Mouse (Mus musculus) liver, postnatal 0 days (tissue): ENCODE data around the gene Col6a1. TPM values are rescaled to one million over a fixed set of nuclear protein-coding genes. Genes with fewer than 3 reads are reported as not detected.

Source experiments
- ATAC-seq: fragments of 200-750 bp; cut with Nextera tagmentation; 2 replicates; pipeline ENCODE4 v1.8.0; 2017; ENCODE audit warnings: mild to moderate bottlenecking, moderate library complexity
- DNase-seq: peaks from one replicate; pipeline ENCODE4 v3.0.0-alpha.2; 2016
- H3K27ac ChIP-seq: fragments of 300-500 bp; sonication (generic); 2 replicates; pipeline ENCODE4 v1.5.1; 2014; ENCODE audit warnings: antibody characterized with exemption, moderate library complexity, mild to moderate bottlenecking, low read depth
- H3K27me3 ChIP-seq: fragments of 300-500 bp; sonication (generic); 2 replicates; pipeline ENCODE4 v1.6.1; 2014; ENCODE audit warnings: low read length, control low read depth, mixed read lengths; ENCODE audit not compliant: insufficient read depth
- H3K36me3 ChIP-seq: fragments of 300-500 bp; sonication (generic); replicated peaks from 2 replicates; pipeline ENCODE4 v1.6.1; 2014; ENCODE audit warnings: mild to moderate bottlenecking, control low read depth, low read length, moderate library complexity, mixed read lengths; ENCODE audit not compliant: insufficient read depth
- H3K4me1 ChIP-seq: fragments of 300-500 bp; sonication (generic); 2 replicates; pipeline ENCODE4 v1.6.1; 2014; ENCODE audit warnings: antibody characterized with exemption, mild to moderate bottlenecking, control low read depth; ENCODE audit not compliant: insufficient read depth
- H3K4me2 ChIP-seq: fragments of 300-500 bp; sonication (generic); 2 replicates; pipeline ENCODE4 v1.6.1; 2014; ENCODE audit warnings: low read depth, mild to moderate bottlenecking, low read length, moderate library complexity, mixed read lengths
- H3K4me3 ChIP-seq: fragments of 300-500 bp; sonication (generic); 2 replicates; pipeline ENCODE4 v1.5.1; 2014; ENCODE audit warnings: low read depth, low read length
- H3K9ac ChIP-seq: fragments of 300-500 bp; sonication (generic); replicated peaks from 2 replicates; pipeline ENCODE4 v1.6.1; 2014; ENCODE audit warnings: mild to moderate bottlenecking, moderate library complexity
- H3K9me3 ChIP-seq: fragments of 300-500 bp; sonication (generic); 2 replicates; pipeline ENCODE4 v1.6.1; 2016; ENCODE audit warnings: mild to moderate bottlenecking, control low read depth, low read length, mixed read lengths
- CTCF ChIP-seq: sonication (generic); IDR thresholded peaks from 2 replicates; pipeline ENCODE4 v1.5.1; 2016; ENCODE audit warnings: antibody characterized with exemption, low read depth
- EP300 ChIP-seq: IDR thresholded peaks from 2 replicates; pipeline ENCODE4 v1.6.1; 2016; ENCODE audit warnings: antibody characterized with exemption, low read depth, mild to moderate bottlenecking
- WGBS: fragments of 180-500 bp; shearing (Covaris S2); extraction: QIAGEN DNeasy Blood & Tissue Kit; methylation state at CpG from one replicate; pipeline ENCODE4 v1.1.7; 2014; ENCODE audit not compliant: insufficient replicate concordance; 5-methylcytosine and 5-hydroxymethylcytosine counted together
- polyA plus RNA-seq: library from polyadenylated mRNA; unstranded; fragments of >200 nt; fragmentation: Nextera tagmentation; extraction: Ambion mirVana; gene quantifications from 2 replicates; pipeline ENCODE4 v1.2.1, GENCODE M21; 2015

The Col6a1 gene
- polyA plus RNA-seq, 1 experiment from 2014 or later: 8.7 TPM

DNA sequence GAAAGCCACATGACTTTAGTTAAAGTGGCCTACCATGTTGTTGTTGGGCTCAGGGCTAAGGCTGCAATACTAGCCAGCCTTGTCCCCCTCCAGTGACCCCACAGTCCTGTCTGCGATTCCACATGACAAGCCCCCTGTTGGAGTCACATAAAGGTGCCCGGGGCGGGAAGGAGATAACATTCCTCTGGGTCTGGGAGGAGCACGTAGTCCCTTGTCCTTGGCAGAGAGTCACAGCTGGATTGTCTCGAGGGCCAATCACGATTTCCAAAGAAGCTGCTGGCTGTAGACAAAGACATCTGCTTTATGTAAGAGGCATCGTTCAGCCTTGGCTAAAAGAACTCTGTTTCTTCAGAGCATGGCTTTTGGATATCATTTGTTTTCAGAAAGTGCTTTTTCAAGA, 31.2 kb downstream of the Col6a1 start:
- no peak for TF ChIP-seq EP300
- TF ChIP-seq CTCF: no peak
- Histone ChIP-seq H3K27ac (no peak overlapping the region), H3K4me1 (no peaks in the 10 kb centered on the region), H3K4me3 (no peak overlapping the region), H3K4me2 (no peak overlapping the region), H3K36me3 (no peaks in the 10 kb centered on the region), H3K9me3 (no peaks in the 10 kb centered on the region), H3K9ac (no peak overlapping the region), H3K27me3 (no peaks in the 10 kb centered on the region)
- WGBS: 47% methylated on average over 7 of the region's 7 CpGs
- ATAC-seq: no peak
- no peak for DNase-seq

GRCm38 (mm10) chr10:76693446-76693845, 32.5 kb downstream of the Col6a1 start:
- H3K27me3 ChIP-seq: no peaks in the 10 kb centered on the region
- DNase-seq: no peak
- no peaks in the 10 kb centered on the region for H3K4me1 ChIP-seq
- no peak overlapping the region for H3K4me3 ChIP-seq
- no peak for ATAC-seq
- no peaks in the 10 kb centered on the region for H3K9me3 ChIP-seq
- H3K4me2 ChIP-seq: no peak overlapping the region
- H3K36me3 ChIP-seq: no peaks in the 10 kb centered on the region
- no peak overlapping the region for H3K9ac ChIP-seq
- TF ChIP-seq EP300 (no peak), CTCF (no peak)
- H3K27ac ChIP-seq: no peak overlapping the region
- WGBS: 56% methylated on average over 2 of the region's 2 CpGs

DNA sequence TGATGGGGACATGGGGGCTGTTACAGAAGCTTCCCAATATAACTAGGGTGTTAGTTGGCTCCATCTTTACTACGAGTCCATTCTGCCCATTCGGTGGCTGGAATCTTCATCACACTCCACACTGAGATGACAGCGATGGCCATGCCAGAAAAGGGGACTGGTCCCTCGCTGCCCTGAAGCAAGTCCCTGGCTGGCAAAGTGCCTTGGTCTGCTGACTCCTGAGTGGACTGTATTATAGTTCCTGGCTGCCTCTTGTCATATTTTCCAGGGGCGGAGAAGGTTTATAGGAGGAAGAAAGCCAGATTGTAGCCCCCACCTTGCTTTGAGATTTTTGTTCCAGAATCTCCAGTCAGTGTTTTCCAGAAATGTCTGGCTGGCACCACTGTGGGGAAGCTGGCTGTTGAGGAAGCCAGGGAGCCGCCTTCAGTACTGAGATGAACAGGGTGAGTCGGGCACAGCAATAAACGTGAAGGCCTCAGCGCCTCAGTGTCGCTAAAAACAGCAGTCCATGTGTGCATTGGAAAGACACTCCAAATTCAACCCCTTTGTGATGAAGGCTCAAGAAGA, 40.4 kb downstream of the Col6a1 start:
- TF ChIP-seq EP300 (no peak), CTCF (no peak)
- no peaks in the 10 kb centered on the region for H3K36me3 ChIP-seq
- no peak overlapping the region for H3K4me2 ChIP-seq
- H3K9me3 ChIP-seq: no peaks in the 10 kb centered on the region
- 81% methylated on average over 10 of the region's 10 CpGs for WGBS
- no peaks in the 10 kb centered on the region for H3K4me1 ChIP-seq
- DNase-seq: no peak
- no peak overlapping the region for H3K9ac ChIP-seq
- no peak overlapping the region for H3K4me3 ChIP-seq
- H3K27ac ChIP-seq: no peak overlapping the region
- no peaks in the 10 kb centered on the region for H3K27me3 ChIP-seq
- ATAC-seq: no peak

GRCm38 (mm10) chr10:76683977-76684376, 42.0 kb downstream of the Col6a1 start:
- Histone ChIP-seq H3K4me1 (no peaks in the 10 kb centered on the region), H3K9me3 (no peaks in the 10 kb centered on the region), H3K9ac (no peak overlapping the region), H3K27ac (no peak overlapping the region), H3K4me2 (no peak overlapping the region), H3K27me3 (no peaks in the 10 kb centered on the region), H3K36me3 (no peaks in the 10 kb centered on the region), H3K4me3 (no peak overlapping the region)
- ATAC-seq (no peak), DNase-seq (no peak)
- 81% methylated on average over 12 of the region's 12 CpGs for WGBS
- TF ChIP-seq CTCF (no peak), EP300 (no peak)

DNA sequence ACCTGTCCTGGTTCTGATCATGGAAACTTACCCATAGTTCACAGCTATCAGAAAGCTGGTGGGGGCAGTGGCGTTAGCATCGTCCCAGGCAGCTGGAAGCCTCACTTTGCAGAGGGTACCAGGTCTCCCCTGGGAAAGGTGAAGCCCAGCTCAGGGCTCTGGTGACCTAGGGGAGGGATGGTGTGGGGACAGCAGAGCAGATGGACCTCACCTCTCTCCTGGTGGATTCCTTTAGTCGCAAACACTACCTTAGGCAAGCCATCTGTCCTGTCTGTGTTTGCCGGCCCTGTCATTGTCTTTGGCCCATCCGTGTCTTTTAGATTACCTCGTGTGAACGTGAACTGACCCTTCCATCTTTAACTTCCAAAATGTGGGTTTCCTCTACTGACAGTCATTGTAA, 42.5 kb downstream of the Col6a1 start:
- ATAC-seq (no peak), DNase-seq (no peak)
- Histone ChIP-seq H3K36me3 (no peaks in the 10 kb centered on the region), H3K9me3 (no peaks in the 10 kb centered on the region), H3K9ac (no peak overlapping the region), H3K27me3 (no peaks in the 10 kb centered on the region), H3K4me2 (no peak overlapping the region), H3K4me3 (no peak overlapping the region), H3K27ac (no peak overlapping the region), H3K4me1 (no peaks in the 10 kb centered on the region)
- TF ChIP-seq EP300 (no peak), CTCF (no peak)
- WGBS: 72% methylated on average over 7 of the region's 7 CpGs

- H3K4me1 ChIP-seq: no peaks in the 10 kb centered on the region
- no peaks in the 10 kb centered on the region for H3K36me3 ChIP-seq
- no peak overlapping the region for H3K9ac ChIP-seq
- TF ChIP-seq CTCF: no peak
- no peak for TF ChIP-seq EP300
- ATAC-seq: no peak
- WGBS: 66% methylated on average over 3 of the region's 3 CpGs
- no peaks in the 10 kb centered on the region for H3K9me3 ChIP-seq
- no peak overlapping the region for H3K4me2 ChIP-seq
- no peaks in the 10 kb centered on the region for H3K27me3 ChIP-seq
- no peak for DNase-seq
- no peak overlapping the region for H3K27ac ChIP-seq
- no peak overlapping the region for H3K4me3 ChIP-seq
Observed at GRCm38 (mm10) chr10:76681882-76682281, 44.1 kb downstream of the Col6a1 start.
